Mouse (Mus musculus): ENCODE results near the gene Slc13a4. TPM values are rescaled to one million over a fixed set of nuclear protein-coding genes. Genes with fewer than 3 reads are reported as not detected.

Gene Slc13a4
- total RNA-seq, 2 experiments from 2014 or later: not detected

GRCm38 (mm10) chr6:35260531-35260930 is 47.4 kb downstream of the Slc13a4 start:
- ATAC-seq (replicated peaks; ENCODE audit: low FRiP score, poor library complexity, severe bottlenecking): no peak

DNA sequence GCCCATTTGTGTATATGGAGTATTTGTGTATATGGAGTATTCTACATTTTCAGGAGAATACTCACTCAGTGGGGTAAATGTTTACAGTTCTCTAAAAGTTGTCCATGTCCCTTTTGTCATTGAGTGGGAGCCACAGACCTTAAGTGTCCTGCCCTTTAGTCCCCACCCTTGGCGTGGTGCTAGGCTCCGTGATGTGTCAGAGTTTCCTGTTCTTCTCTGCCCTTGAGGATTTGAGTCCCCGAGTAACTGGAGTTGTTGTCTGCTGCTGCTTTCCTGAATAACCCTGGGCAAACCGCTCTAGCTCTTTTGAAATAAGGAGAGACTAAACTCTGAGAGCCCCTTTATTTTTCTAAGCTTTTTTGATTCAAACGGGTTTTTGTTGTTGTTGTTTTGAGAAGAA is 48.4 kb downstream of the Slc13a4 start:
- ATAC-seq (replicated peaks; ENCODE audit: low FRiP score, poor library complexity, severe bottlenecking): no peak

DNA sequence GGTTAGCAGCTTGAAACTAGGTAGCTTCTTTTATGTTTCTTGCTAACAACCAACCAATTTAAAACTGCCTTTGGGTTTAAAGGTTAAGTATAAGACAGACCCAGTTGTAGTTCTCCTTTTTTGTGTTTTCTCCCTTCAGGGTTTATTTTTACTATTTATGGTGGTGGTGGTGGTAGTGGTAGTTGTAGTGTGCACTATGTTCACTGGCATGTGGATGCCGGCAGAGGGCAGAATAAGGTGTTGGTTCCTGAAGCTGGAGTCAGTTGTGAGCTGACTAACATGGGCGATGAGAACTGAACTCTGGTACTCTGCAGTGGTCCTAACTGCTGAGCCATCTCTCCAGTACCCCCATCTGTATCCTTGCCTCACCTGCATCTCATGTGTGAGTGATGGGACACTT is 49.0 kb downstream of the Slc13a4 start:
- no peak for ATAC-seq (replicated peaks; ENCODE audit: low FRiP score, poor library complexity, severe bottlenecking)

DNA sequence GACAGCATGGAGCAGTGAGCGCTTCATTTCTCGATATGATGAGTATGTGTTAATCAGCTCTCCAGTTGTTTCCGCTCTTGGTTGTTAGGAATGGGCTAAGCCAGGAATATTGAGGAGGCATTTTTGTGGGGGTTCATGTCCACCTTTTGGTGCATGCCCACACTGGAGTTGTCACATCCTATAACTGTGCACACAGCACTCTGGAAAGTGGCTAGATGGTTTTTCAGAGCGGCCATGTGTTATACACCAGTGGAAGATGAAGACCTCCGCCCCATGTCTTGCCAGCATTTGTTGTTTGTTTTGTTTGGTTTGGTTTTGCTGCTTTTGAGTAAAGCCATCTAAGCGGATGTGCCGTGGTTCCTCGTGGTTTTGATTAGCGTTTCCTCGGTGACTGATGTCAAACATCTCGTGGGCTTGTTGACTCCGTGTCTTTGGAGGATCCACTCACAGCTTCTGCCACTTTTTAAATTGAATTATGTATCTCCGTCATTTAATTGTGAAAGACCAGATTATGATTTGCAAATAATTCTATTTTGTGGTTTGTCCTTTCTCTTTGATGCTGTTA is 50.2 kb downstream of the Slc13a4 start:
- ATAC-seq (replicated peaks; ENCODE audit: low FRiP score, poor library complexity, severe bottlenecking): no peak

- ATAC-seq (replicated peaks; ENCODE audit: low FRiP score, poor library complexity, severe bottlenecking): peak; percentile 63
Measured at GRCm38 (mm10) chr6:35256691-35257090, 51.2 kb downstream of the Slc13a4 start.

GRCm38 (mm10) chr6:35255017-35255416 is 52.9 kb downstream of the Slc13a4 start:
- ATAC-seq (replicated peaks; ENCODE audit: low FRiP score, poor library complexity, severe bottlenecking): no peak

DNA sequence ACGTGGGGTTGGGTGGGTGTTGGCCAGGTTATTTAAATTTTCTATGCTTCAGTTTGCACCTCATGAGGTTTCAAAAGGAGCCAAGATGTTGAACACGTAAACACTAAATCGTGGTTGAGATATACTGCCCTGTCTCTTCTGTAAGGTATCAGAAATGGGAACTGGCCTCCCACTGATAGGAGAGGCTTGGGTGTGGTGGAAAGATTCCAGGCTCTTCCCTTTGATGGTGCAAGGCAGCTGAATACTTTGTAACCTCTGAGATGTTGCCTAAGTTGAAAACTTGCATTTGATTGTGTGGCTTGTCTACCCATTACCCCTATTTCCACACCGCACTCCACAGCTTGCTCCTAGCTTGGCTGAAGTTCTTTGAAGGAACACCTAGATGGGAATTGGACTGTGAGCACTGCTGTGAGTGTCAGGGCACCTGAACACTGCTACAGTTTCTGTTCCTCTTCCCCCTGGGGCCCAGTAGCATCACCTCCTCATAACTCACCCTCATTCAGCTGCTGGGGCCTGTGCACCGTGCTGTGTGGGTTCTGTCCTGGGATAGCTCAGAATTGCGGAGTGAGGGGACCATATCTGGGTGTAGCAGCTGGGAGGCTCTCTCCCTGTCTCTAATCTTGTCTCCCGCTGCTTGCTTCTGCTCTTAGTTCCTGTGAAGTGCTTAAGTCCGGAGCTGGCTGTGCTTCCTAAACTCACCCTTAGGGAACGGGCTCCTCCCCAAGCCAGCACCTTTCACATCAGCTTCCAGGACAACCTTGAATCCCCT is 53.6 kb downstream of the Slc13a4 start:
- peak; percentile 58 for ATAC-seq (replicated peaks; ENCODE audit: low FRiP score, poor library complexity, severe bottlenecking)

DNA sequence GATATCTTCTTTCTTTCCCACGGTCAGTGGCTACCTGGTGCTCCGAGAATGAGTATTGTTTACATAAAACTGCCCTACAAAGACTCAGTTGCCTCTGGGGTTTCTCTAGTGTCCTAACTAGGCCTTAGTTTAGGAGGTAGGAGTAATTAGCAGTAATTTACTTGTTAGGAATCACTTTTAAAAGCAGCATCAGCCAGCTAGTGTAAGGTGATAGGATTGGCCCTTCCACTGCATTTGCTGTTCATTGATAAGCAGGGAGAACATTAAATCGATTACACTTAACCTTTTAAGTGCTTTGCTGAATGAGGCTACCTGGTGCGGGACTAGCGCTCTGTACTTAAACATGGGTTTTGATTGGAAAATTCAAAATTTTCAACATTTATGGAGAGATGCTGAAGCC is 54.5 kb downstream of the Slc13a4 start:
- 0 out of 2 replicates have a peak, but pooled peaks have one; percentile 1 for ATAC-seq (replicated peaks; ENCODE audit: low FRiP score, poor library complexity, severe bottlenecking)

GRCm38 (mm10) chr6:35252477-35253346 is 55.2 kb downstream of the Slc13a4 start:
- ATAC-seq (replicated peaks; ENCODE audit: low FRiP score, poor library complexity, severe bottlenecking): peak; percentile 65

GRCm38 (mm10) chr6:35251807-35252476 is 56.0 kb downstream of the Slc13a4 start:
- no peak for ATAC-seq (replicated peaks; ENCODE audit: low FRiP score, poor library complexity, severe bottlenecking)

DNA sequence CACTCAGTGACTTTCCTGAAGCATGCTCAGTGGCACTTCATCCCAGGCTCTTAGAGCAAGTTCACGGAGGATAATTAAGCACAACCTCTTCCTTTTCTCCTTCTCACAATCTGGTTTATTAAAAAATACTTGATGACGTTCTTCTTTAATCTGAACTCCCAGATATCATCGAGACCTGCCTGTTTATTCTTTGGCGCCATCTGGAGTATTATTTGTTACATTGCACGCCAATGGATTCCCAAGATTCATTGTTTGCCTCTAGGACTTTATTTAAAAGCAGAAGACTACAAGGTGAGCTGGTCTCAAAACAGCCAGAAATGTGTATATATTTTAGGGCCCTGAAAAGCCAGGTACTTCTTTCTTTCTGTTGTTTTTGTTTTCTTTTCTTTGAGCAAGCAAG is 62.8 kb downstream of the Slc13a4 start:
- no peak for ATAC-seq (replicated peaks; ENCODE audit: low FRiP score, poor library complexity, severe bottlenecking)

GRCm38 (mm10) chr6:35243989-35244388 is 63.9 kb downstream of the Slc13a4 start:
- ATAC-seq (replicated peaks; ENCODE audit: low FRiP score, poor library complexity, severe bottlenecking): no peak

- ATAC-seq (replicated peaks; ENCODE audit: low FRiP score, poor library complexity, severe bottlenecking): peak; percentile 54; the same call in 1 of the 2 replicates
Measured at GRCm38 (mm10) chr6:35243252-35243651, 64.7 kb downstream of the Slc13a4 start.

DNA sequence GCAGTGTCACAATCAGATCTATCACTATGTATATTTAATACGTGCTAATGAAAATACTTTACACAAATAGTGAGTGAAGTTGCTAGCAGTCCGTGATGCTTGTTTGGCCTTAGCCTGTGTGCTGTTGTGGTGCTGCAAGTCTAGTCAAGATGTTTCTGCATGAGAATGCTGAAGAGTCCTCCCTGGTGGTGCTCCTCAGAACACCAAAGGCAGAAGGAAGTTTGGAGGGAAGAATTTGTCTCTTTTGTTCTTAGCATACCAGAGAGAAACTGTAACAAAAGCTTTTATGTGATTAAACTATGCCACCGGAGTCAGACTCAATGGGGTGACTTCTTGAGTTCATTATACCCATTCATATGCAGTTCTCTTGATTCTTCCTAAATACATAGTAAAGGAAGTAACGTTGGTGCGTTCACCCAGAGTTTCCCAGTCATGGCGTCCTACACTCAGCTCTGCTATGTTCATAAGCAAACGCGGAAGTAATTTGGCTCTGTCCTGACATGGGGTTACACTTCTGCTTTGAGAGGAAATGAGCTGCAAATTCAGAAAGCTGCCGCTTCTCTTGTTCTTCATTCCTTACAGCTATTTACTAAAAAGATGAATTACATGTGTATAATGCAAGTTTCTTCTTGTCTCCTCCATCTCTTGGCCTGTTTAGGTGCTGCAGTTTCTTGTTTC is 71.7 kb downstream of the Slc13a4 start:
- no peak for ATAC-seq (replicated peaks; ENCODE audit: low FRiP score, poor library complexity, severe bottlenecking)

- no peak for ATAC-seq (replicated peaks; ENCODE audit: low FRiP score, poor library complexity, severe bottlenecking)
Measured at GRCm38 (mm10) chr6:35229415-35229814, 78.5 kb downstream of the Slc13a4 start.

GRCm38 (mm10) chr6:35225696-35226095 is 82.2 kb downstream of the Slc13a4 start:
- ATAC-seq (replicated peaks; ENCODE audit: low FRiP score, poor library complexity, severe bottlenecking): no peak

All from erythroblast, adult 5-6 weeks (primary cell).